ENCODE assay signal across 20 mouse cellular contexts in the genomic region with DNA sequence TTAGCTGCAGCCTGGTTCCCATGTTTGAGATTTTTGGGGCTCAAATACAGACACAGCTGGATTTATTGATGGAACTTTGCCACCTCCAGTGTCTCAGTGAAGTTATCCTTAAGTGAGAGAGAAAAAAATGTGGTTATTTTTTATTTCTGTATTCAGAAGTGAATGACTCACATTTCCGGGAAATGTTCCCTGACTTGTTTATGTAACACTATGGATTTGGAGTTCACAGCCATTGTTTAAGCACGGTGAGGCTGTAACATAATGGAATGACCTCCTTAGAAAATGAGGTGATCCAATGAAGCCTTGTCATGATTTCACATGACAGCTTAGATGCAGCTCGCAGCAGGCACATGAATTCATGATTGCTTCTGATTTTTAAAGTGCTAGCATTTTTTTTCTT. TPM values are rescaled to one million over a fixed set of nuclear protein-coding genes. Genes with fewer than 3 reads are reported as not detected.
"Had no signal": no experiment of that assay in that cellular context is flagged by ENCODE, and none has a peak within 500 bp of the region (broad histone marks: within the 10 kb centered on the region; RNA-seq: fewer than 3 reads in every experiment).

No protein-coding gene starts in this region.

- H3K27ac ChIP-seq: limb, embryonic 13.5 days; liver, embryonic 15.5 days; lung, embryonic 15.5 days; midbrain, embryonic 13.5 days; stomach, embryonic 15.5 days had no signal

- ATAC-seq: intestine, postnatal 0 days; midbrain, embryonic 13.5 days had no signal

- H3K9ac ChIP-seq: limb, embryonic 13.5 days; liver, embryonic 15.5 days; lung, embryonic 15.5 days; midbrain, embryonic 13.5 days; stomach, embryonic 15.5 days had no signal

- H3K27me3 ChIP-seq: stomach, embryonic 15.5 days had no signal

- H3K4me1 ChIP-seq: limb, embryonic 13.5 days; liver, embryonic 15.5 days; lung, embryonic 15.5 days; stomach, embryonic 15.5 days had no signal

- H3K4me2 ChIP-seq: limb, embryonic 13.5 days; liver, embryonic 15.5 days; lung, embryonic 15.5 days; midbrain, embryonic 13.5 days; stomach, embryonic 15.5 days had no signal

- H3K4me3 ChIP-seq: limb, embryonic 13.5 days; liver, embryonic 15.5 days; lung, embryonic 15.5 days; midbrain, embryonic 13.5 days; stomach, embryonic 15.5 days had no signal

- H3K9me3 ChIP-seq: limb, embryonic 13.5 days; liver, embryonic 15.5 days; lung, embryonic 15.5 days; midbrain, embryonic 13.5 days; stomach, embryonic 15.5 days had no signal

- DNase-seq: kidney, adult 8-10 months; kidney, postnatal 25 days; layer of hippocampus, postnatal 36 days; left cerebral cortex, postnatal 4 days; lung, postnatal 36 days; thymus, adult 2 months; thymus, postnatal 25 days had no signal

- H3K36me3 ChIP-seq: limb, embryonic 13.5 days; liver, embryonic 15.5 days; lung, embryonic 15.5 days; midbrain, embryonic 13.5 days; stomach, embryonic 15.5 days had no signal

RNA-seq across cellular contexts. Expression of gene 4933400A11Rik, which starts 17.7 kb away (rescaled TPM):
- total RNA-seq: layer of hippocampus, postnatal 36 days; left cerebral cortex, postnatal 10 days; left cerebral cortex, postnatal 4 days; liver, adult 2 months; megakaryocyte progenitor cell, adult 5-6 weeks; midbrain, postnatal 0 days had no signal
- polyA plus RNA-seq: intestine, postnatal 0 days; kidney, embryonic 16.5 days; liver, adult 2 months; liver, embryonic 15.5 days; midbrain, embryonic 13.5 days; midbrain, postnatal 0 days; neural tube, embryonic 14.5 days; spleen, adult 2 months; thymus, adult 2 months had no signal
